Mouse (Mus musculus) embryonic facial prominence, embryonic 11.5 days (tissue): ENCODE measurements around the gene Ube3b. TPM values are rescaled to one million over a fixed set of nuclear protein-coding genes. Genes with fewer than 3 reads are reported as not detected.

Experiments used
- ATAC-seq: fragments of 200-750 bp; cut with Nextera tagmentation; replicated peaks from 2 replicates; pipeline ENCODE4 v1.8.0; 2017; ENCODE audit warnings: low read depth; ENCODE audit not compliant: insufficient number of reproducible peaks, low FRiP score, low TSS enrichment
- DNase-seq: peaks from one replicate; pipeline ENCODE4 v3.0.0-alpha.2; 2015; ENCODE audit warnings: low spot score
- H3K27ac ChIP-seq: fragments of 300-500 bp; sonication (generic); replicated peaks from 2 replicates; pipeline ENCODE4 v1.5.1; 2014; ENCODE audit warnings: mild to moderate bottlenecking, low read depth, low read length, control low read depth
- H3K27me3 ChIP-seq: fragments of 300-500 bp; sonication (generic); 2 replicates; pipeline ENCODE4 v1.6.1; 2014; ENCODE audit warnings: mild to moderate bottlenecking, low read length, moderate library complexity, mixed read lengths; ENCODE audit not compliant: control insufficient read depth, insufficient read depth
- H3K36me3 ChIP-seq: fragments of 300-500 bp; sonication (generic); replicated peaks from 2 replicates; pipeline ENCODE4 v1.6.1; 2014; ENCODE audit warnings: low read depth, mild to moderate bottlenecking, low read length, moderate library complexity, mixed read lengths; ENCODE audit not compliant: control insufficient read depth, insufficient read depth
- H3K4me1 ChIP-seq: fragments of 300-500 bp; sonication (generic); 2 replicates; pipeline ENCODE4 v1.6.1; 2014; ENCODE audit warnings: low read length, mixed read lengths; ENCODE audit not compliant: control insufficient read depth, insufficient read depth
- H3K4me2 ChIP-seq: fragments of 300-500 bp; sonication (generic); 2 replicates; pipeline ENCODE4 v1.6.1; 2014; ENCODE audit warnings: low read depth, mild to moderate bottlenecking, control low read depth, low read length, moderate library complexity
- H3K4me3 ChIP-seq: fragments of 300-500 bp; sonication (generic); 2 replicates; pipeline ENCODE4 v1.5.1; 2014; ENCODE audit warnings: low read depth, low read length, control low read depth
- H3K9ac ChIP-seq: fragments of 300-500 bp; sonication (generic); replicated peaks from 2 replicates; pipeline ENCODE4 v1.6.1; 2014; ENCODE audit warnings: mild to moderate bottlenecking, control low read depth, low read length
- H3K9me3 ChIP-seq: fragments of 300-500 bp; sonication (generic); replicated peaks from 2 replicates; pipeline ENCODE4 v1.6.1; 2016; ENCODE audit warnings: mild to moderate bottlenecking, low read length, inconsistent platforms, mixed read lengths; ENCODE audit not compliant: control insufficient read depth
- WGBS: fragments of 180-500 bp; shearing (Covaris S2); extraction: QIAGEN DNeasy Blood & Tissue Kit; methylation state at CpG from one replicate; pipeline ENCODE4 v1.1.7; 2014; 5-methylcytosine and 5-hydroxymethylcytosine counted together
- polyA plus RNA-seq: library from polyadenylated mRNA; unstranded; fragments of >200 nt; fragmentation: Nextera tagmentation; extraction: Ambion mirVana; gene quantifications from 2 replicates; pipeline ENCODE4 v1.2.1, GENCODE M21; 2014

The Ube3b gene
- polyA plus RNA-seq, 1 experiment from 2014 or later: 42.3 TPM

DNA sequence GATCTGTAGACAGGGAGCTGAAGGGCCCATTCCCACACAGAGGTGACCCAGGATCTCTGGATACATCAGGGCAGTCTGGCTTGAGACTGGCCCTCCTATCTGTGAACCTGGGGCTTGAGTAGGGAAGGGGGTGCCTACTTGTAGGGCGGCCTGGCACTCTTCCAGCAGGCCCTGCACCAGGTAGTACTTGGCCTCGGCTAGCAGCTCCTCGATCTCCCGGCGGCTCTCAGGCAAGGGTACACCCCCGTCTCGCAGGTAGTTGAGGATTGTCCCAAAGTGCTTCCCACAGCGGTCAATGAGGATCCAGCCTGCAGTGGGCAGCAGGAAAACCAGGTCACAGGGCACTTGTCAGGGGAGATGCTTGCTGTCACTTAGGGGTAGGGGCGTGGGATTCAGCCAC is 10.5 kb upstream of the Ube3b start:
- Histone ChIP-seq H3K9me3 (no peaks in the 10 kb centered on the region), H3K4me2 (no peak overlapping the region; the same call in 1 of the 2 replicates), H3K9ac (peak overlapping the region; percentile 28; the same call in 1 of the 2 replicates), H3K27me3 (no peaks in the 10 kb centered on the region), H3K4me3 (no peak overlapping the region), H3K4me1 (peaks cover 15% of the 10 kb centered on the region), H3K36me3 (peaks cover 25% of the 10 kb centered on the region), H3K27ac (peak overlapping the region; percentile 66)
- DNase-seq (no peak), ATAC-seq (no peak)
- WGBS: 55% methylated on average over 9 of the region's 9 CpGs

GRCm38 (mm10) chr5:114370371-114370776 is 10.0 kb upstream of the Ube3b start:
- H3K27ac ChIP-seq: peak overlapping the region; percentile 66
- H3K27me3 ChIP-seq: no peaks in the 10 kb centered on the region
- H3K4me3 ChIP-seq: no peak overlapping the region
- peak; percentile 80 for DNase-seq
- H3K9me3 ChIP-seq: no peaks in the 10 kb centered on the region
- WGBS: 24% methylated on average over 9 of the region's 9 CpGs
- no peak overlapping the region; the same call in 1 of the 2 replicates for H3K4me2 ChIP-seq
- H3K4me1 ChIP-seq: peaks cover 15% of the 10 kb centered on the region
- H3K9ac ChIP-seq: peak overlapping the region; percentile 39
- peak; percentile 19; the same call in 1 of the 2 replicates for ATAC-seq
- peaks cover 25% of the 10 kb centered on the region for H3K36me3 ChIP-seq

DNA sequence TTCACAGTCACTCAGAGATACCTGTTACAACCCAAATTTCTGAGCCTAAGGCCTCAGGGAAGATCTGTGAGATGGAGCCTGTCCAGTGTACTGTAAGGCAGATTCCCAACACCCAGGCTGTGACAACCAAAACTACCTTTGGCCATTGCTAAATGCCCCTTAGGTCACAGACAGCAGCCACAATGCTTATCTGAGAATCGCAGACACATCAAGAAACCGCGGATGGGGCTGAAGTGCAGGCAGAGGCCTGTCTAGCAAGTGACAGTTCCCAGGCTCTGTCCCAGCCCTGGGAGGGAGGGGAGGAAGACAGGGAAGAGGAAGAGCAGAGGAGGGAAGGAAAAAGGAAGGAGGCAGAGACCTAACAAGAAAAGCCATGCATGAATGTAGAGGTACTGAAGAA is 9.1 kb upstream of the Ube3b start:
- Histone ChIP-seq H3K9me3 (no peaks in the 10 kb centered on the region), H3K36me3 (peaks cover 25% of the 10 kb centered on the region), H3K9ac (no peak overlapping the region), H3K4me1 (peaks cover 15% of the 10 kb centered on the region), H3K27me3 (no peaks in the 10 kb centered on the region), H3K4me2 (no peak overlapping the region), H3K4me3 (no peak overlapping the region), H3K27ac (peak overlapping the region; percentile 66)
- ATAC-seq (no peak), DNase-seq (no peak)
- WGBS: 55% methylated on average over 3 of the region's 3 CpGs

GRCm38 (mm10) chr5:114371731-114372473 is 8.5 kb upstream of the Ube3b start:
- peak; percentile 29 for DNase-seq
- no peak overlapping the region for H3K4me2 ChIP-seq
- H3K9me3 ChIP-seq: no peaks in the 10 kb centered on the region
- H3K9ac ChIP-seq: no peak overlapping the region
- H3K4me1 ChIP-seq: peaks cover 15% of the 10 kb centered on the region
- no peak overlapping the region for H3K4me3 ChIP-seq
- peaks cover 22% of the 10 kb centered on the region for H3K36me3 ChIP-seq
- ATAC-seq: no peak
- peak overlapping the region; percentile 66 for H3K27ac ChIP-seq
- no peaks in the 10 kb centered on the region for H3K27me3 ChIP-seq
- 46% methylated on average over 25 of the region's 25 CpGs for WGBS

- peak; percentile 47 for DNase-seq
- 40% methylated on average over 11 of the region's 11 CpGs for WGBS
- Histone ChIP-seq H3K36me3 (peaks cover 17% of the 10 kb centered on the region), H3K4me1 (peaks cover 15% of the 10 kb centered on the region), H3K4me3 (no peak overlapping the region), H3K4me2 (no peak overlapping the region), H3K27ac (no peak overlapping the region), H3K9ac (no peak overlapping the region), H3K9me3 (no peaks in the 10 kb centered on the region), H3K27me3 (no peaks in the 10 kb centered on the region)
- no peak for ATAC-seq
Observed at GRCm38 (mm10) chr5:114372565-114372964, 7.8 kb upstream of the Ube3b start.

- no peak overlapping the region for H3K27ac ChIP-seq
- no peak overlapping the region for H3K4me2 ChIP-seq
- no peak for DNase-seq
- H3K4me1 ChIP-seq: peaks cover 15% of the 10 kb centered on the region
- peaks cover 13% of the 10 kb centered on the region for H3K36me3 ChIP-seq
- H3K9me3 ChIP-seq: no peaks in the 10 kb centered on the region
- ATAC-seq: no peak
- WGBS: 71% methylated on average over 11 of the region's 11 CpGs
- no peaks in the 10 kb centered on the region for H3K27me3 ChIP-seq
- no peak overlapping the region for H3K4me3 ChIP-seq
- no peak overlapping the region for H3K9ac ChIP-seq
Observed at GRCm38 (mm10) chr5:114373174-114373573, 7.2 kb upstream of the Ube3b start.

- Histone ChIP-seq H3K9me3 (no peaks in the 10 kb centered on the region), H3K4me3 (no peak overlapping the region), H3K4me2 (no peak overlapping the region), H3K4me1 (peaks cover 15% of the 10 kb centered on the region), H3K9ac (no peak overlapping the region), H3K27me3 (no peaks in the 10 kb centered on the region), H3K27ac (no peak overlapping the region), H3K36me3 (peaks cover 13% of the 10 kb centered on the region)
- ATAC-seq (no peak), DNase-seq (no peak)
- WGBS: 90% methylated on average over 9 of the region's 9 CpGs
Observed at GRCm38 (mm10) chr5:114373581-114373980, 6.8 kb upstream of the Ube3b start.

GRCm38 (mm10) chr5:114374409-114375213 is 5.8 kb upstream of the Ube3b start:
- no peaks in the 10 kb centered on the region for H3K27me3 ChIP-seq
- H3K36me3 ChIP-seq: peaks cover 11% of the 10 kb centered on the region
- H3K4me1 ChIP-seq: peaks cover 16% of the 10 kb centered on the region
- H3K27ac ChIP-seq: no peak overlapping the region
- H3K4me2 ChIP-seq: no peak overlapping the region
- no peak for ATAC-seq
- H3K9me3 ChIP-seq: no peaks in the 10 kb centered on the region
- H3K9ac ChIP-seq: no peak overlapping the region
- H3K4me3 ChIP-seq: no peak overlapping the region
- DNase-seq: no peak
- WGBS: 92% methylated on average over 23 of the region's 23 CpGs
